Mouse (Mus musculus) limb, embryonic 15.5 days (tissue): ENCODE data around the gene Ryr2. TPM values are rescaled to one million over a fixed set of nuclear protein-coding genes. Genes with fewer than 3 reads are reported as not detected.

Experiments
- ATAC-seq: fragments of 200-750 bp; cut with Nextera tagmentation; 2 replicates; pipeline ENCODE4 v1.8.0; 2017; ENCODE audit warnings: low read depth, moderate TSS enrichment; ENCODE audit not compliant: insufficient number of reproducible peaks, low FRiP score, low TSS enrichment
- H3K27ac ChIP-seq: fragments of 300-500 bp; sonication (generic); 2 replicates; pipeline ENCODE4 v1.5.1; 2015; ENCODE audit warnings: moderate library complexity, mild to moderate bottlenecking, inconsistent platforms
- H3K27me3 ChIP-seq: fragments of 300-500 bp; sonication (generic); 2 replicates; pipeline ENCODE4 v1.6.1; 2015; ENCODE audit warnings: inconsistent platforms
- H3K36me3 ChIP-seq: fragments of 300-500 bp; sonication (generic); 2 replicates; pipeline ENCODE4 v1.6.1; 2015; ENCODE audit warnings: inconsistent platforms
- H3K4me1 ChIP-seq: fragments of 300-500 bp; sonication (generic); 2 replicates; pipeline ENCODE4 v1.6.1; 2015; ENCODE audit warnings: inconsistent platforms
- H3K4me2 ChIP-seq: fragments of 300-500 bp; sonication (generic); 2 replicates; pipeline ENCODE4 v1.6.1; 2015; ENCODE audit warnings: mild to moderate bottlenecking, inconsistent platforms
- H3K4me3 ChIP-seq: fragments of 300-500 bp; sonication (generic); 2 replicates; pipeline ENCODE4 v1.5.1; 2015; ENCODE audit warnings: mild to moderate bottlenecking, inconsistent platforms
- H3K9ac ChIP-seq: fragments of 300-500 bp; sonication (generic); 2 replicates; pipeline ENCODE4 v1.6.1; 2015; ENCODE audit warnings: inconsistent platforms
- H3K9me3 ChIP-seq: fragments of 300-500 bp; sonication (generic); 2 replicates; pipeline ENCODE4 v1.6.1; 2016; ENCODE audit warnings: inconsistent platforms
- WGBS: fragments of 180-500 bp; shearing (Covaris S2); methylation state at CpG from one replicate; pipeline ENCODE4 v1.1.7; 2015; 5-methylcytosine and 5-hydroxymethylcytosine counted together
- polyA plus RNA-seq: library from polyadenylated mRNA; unstranded; fragments of >200 nt; fragmentation: Nextera tagmentation; extraction: Ambion mirVana; gene quantifications from 2 replicates; pipeline ENCODE4 v1.2.1, GENCODE M21; 2015

Ryr2 gene
- polyA plus RNA-seq, 1 experiment from 2014 or later, result 0.42 TPM

- Histone ChIP-seq H3K4me2 (no peak overlapping the region), H3K4me3 (no peak overlapping the region), H3K27ac (no peak overlapping the region), H3K27me3 (no peaks in the 10 kb centered on the region), H3K36me3 (no peaks in the 10 kb centered on the region), H3K9ac (no peak overlapping the region), H3K4me1 (no peaks in the 10 kb centered on the region), H3K9me3 (no peaks in the 10 kb centered on the region)
- WGBS, result 90% methylated on average over 11 of the region's 11 CpGs
- ATAC-seq, result no peak
Measured at GRCm38 (mm10) chr13:12092379-12093107, 14.2 kb downstream of the Ryr2 start.

- H3K27me3 ChIP-seq, result no peaks in the 10 kb centered on the region
- no peak overlapping the region for H3K27ac ChIP-seq
- H3K4me2 ChIP-seq, result no peak overlapping the region
- no peaks in the 10 kb centered on the region for H3K9me3 ChIP-seq
- no peaks in the 10 kb centered on the region for H3K36me3 ChIP-seq
- WGBS, result 81% methylated on average over 2 of the region's 2 CpGs
- H3K4me1 ChIP-seq, result no peaks in the 10 kb centered on the region
- no peak overlapping the region for H3K9ac ChIP-seq
- no peak for ATAC-seq
- H3K4me3 ChIP-seq, result no peak overlapping the region
Measured at GRCm38 (mm10) chr13:12084112-12084475, 22.7 kb downstream of the Ryr2 start.

DNA sequence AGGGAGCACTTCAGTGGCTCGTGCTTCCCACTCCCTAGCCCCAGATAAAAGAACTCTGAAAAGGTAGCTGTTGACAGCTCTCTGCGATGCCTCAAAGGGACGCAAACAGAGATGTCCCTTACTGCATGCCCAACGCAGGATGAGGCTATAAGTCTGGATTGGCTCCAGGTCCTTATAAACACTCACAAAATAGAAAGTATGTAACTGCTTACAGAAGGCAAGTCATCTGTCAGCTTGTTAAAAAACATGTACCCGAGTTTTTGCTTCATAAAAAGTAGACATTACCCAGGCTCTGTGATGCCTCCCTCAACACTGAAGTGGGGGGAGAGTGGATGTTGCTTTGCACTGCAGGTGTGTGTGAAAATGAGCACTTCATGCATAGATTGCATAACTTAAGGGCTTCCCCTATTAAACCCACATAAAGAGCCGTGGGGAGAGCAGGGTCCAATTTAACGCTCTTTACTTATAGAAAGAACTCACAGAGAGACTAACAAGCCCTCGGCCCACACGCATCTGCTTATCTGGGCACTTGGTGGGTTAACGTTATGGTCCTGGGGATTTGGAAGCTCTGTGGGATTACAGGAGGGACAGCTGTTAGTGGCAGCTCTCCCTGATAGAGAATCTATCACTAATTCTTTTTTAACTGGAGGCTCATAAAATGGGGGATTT is 23.2 kb downstream of the Ryr2 start:
- H3K9ac ChIP-seq, result no peak overlapping the region
- H3K27me3 ChIP-seq, result no peaks in the 10 kb centered on the region
- H3K9me3 ChIP-seq, result no peaks in the 10 kb centered on the region
- H3K36me3 ChIP-seq, result no peaks in the 10 kb centered on the region
- H3K4me2 ChIP-seq, result no peak overlapping the region
- H3K4me1 ChIP-seq, result no peaks in the 10 kb centered on the region
- 24% methylated on average over 10 of the region's 10 CpGs for WGBS
- H3K4me3 ChIP-seq, result no peak overlapping the region
- H3K27ac ChIP-seq, result no peak overlapping the region
- ATAC-seq, result no peak

- Histone ChIP-seq H3K4me1 (no peaks in the 10 kb centered on the region), H3K9me3 (no peaks in the 10 kb centered on the region), H3K9ac (no peak overlapping the region), H3K4me2 (no peak overlapping the region), H3K36me3 (no peaks in the 10 kb centered on the region), H3K27me3 (no peaks in the 10 kb centered on the region), H3K4me3 (no peak overlapping the region), H3K27ac (no peak overlapping the region)
- ATAC-seq, result no peak
- WGBS, result 75% methylated on average over 4 of the region's 4 CpGs
Measured at GRCm38 (mm10) chr13:12080590-12080989, 26.2 kb downstream of the Ryr2 start.

DNA sequence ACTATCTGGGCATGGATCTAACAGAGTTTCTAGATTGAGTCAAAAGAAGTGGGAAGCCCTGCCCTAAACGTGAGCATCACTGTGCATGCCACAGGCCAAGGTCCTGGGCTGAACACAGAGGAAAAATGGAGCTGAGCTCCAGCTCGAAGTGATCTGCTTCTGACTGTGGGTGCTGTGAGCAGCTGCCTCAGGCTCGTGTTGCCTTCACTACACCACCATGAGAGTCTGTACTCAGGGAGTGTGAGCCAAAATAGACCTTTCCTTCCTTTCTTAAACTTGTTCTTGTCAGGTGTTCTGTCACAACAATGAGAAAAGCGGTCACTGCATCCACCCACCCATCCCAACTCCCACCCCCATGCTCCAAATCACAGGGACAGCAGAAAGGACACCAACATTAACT is 27.2 kb downstream of the Ryr2 start:
- 73% methylated on average over 4 of the region's 4 CpGs for WGBS
- no peak for ATAC-seq
- H3K4me2 ChIP-seq, result no peak overlapping the region
- no peaks in the 10 kb centered on the region for H3K4me1 ChIP-seq
- H3K27me3 ChIP-seq, result no peaks in the 10 kb centered on the region
- no peak overlapping the region for H3K4me3 ChIP-seq
- H3K9me3 ChIP-seq, result no peaks in the 10 kb centered on the region
- H3K9ac ChIP-seq, result no peak overlapping the region
- no peaks in the 10 kb centered on the region for H3K36me3 ChIP-seq
- H3K27ac ChIP-seq, result no peak overlapping the region

GRCm38 (mm10) chr13:12074897-12075296 is 31.8 kb downstream of the Ryr2 start:
- H3K4me2 ChIP-seq, result no peak overlapping the region
- H3K9ac ChIP-seq, result no peak overlapping the region
- WGBS, result 84% methylated on average over 6 of the region's 6 CpGs
- H3K36me3 ChIP-seq, result no peaks in the 10 kb centered on the region
- peaks cover 8% of the 10 kb centered on the region; the same call in 1 of the 2 replicates for H3K4me1 ChIP-seq
- no peak overlapping the region for H3K4me3 ChIP-seq
- H3K27ac ChIP-seq, result no peak overlapping the region
- no peaks in the 10 kb centered on the region for H3K9me3 ChIP-seq
- no peaks in the 10 kb centered on the region for H3K27me3 ChIP-seq
- no peak for ATAC-seq

DNA sequence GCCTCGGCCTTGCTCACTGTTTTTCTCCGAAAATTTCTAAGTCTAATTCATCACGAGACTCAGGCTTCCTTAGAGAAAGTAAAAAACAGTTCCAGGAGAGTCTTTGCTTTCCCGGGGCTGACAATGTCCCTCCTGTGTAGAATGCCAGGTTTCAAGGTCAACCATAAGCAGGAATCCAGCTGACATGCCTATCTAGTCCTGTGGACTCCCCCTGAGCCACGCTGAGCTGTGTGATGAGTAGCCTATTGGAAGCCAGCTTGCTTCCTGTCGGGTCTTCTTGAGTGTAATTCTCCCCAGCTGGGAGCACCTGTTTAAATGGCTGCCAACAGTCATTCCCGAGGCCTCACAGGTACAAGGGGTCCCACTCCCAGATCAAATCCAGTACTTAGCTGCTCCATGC is 34.2 kb downstream of the Ryr2 start:
- no peaks in the 10 kb centered on the region for H3K27me3 ChIP-seq

GRCm38 (mm10) chr13:12072112-12072511 is 34.6 kb downstream of the Ryr2 start:
- ATAC-seq, result no peak
- Histone ChIP-seq H3K9me3 (no peaks in the 10 kb centered on the region), H3K9ac (no peak overlapping the region), H3K36me3 (no peaks in the 10 kb centered on the region), H3K4me3 (no peak overlapping the region), H3K4me1 (peaks cover 8% of the 10 kb centered on the region; the same call in 1 of the 2 replicates), H3K27me3 (no peaks in the 10 kb centered on the region), H3K27ac (no peak overlapping the region), H3K4me2 (no peak overlapping the region)
- WGBS, result 6% methylated on average over 3 of the region's 3 CpGs

More for the DNA sequence above, 34.2 kb downstream of the Ryr2 start:
- no peak overlapping the region for H3K4me2 ChIP-seq
- H3K9me3 ChIP-seq, result no peaks in the 10 kb centered on the region
- no peak overlapping the region for H3K4me3 ChIP-seq
- no peak for ATAC-seq
- H3K36me3 ChIP-seq, result no peaks in the 10 kb centered on the region
- H3K4me1 ChIP-seq, result peaks cover 8% of the 10 kb centered on the region; the same call in 1 of the 2 replicates
- 42% methylated on average over 7 of the region's 7 CpGs for WGBS
- H3K27ac ChIP-seq, result no peak overlapping the region
- H3K9ac ChIP-seq, result no peak overlapping the region

- H3K4me3 ChIP-seq, result no peak overlapping the region
- H3K9ac ChIP-seq, result no peak overlapping the region
- H3K36me3 ChIP-seq, result no peaks in the 10 kb centered on the region
- WGBS, result 75% methylated on average over 14 of the region's 14 CpGs
- no peak overlapping the region for H3K27ac ChIP-seq
- ATAC-seq, result no peak
- no peaks in the 10 kb centered on the region for H3K9me3 ChIP-seq
- no peaks in the 10 kb centered on the region for H3K27me3 ChIP-seq
- H3K4me1 ChIP-seq, result peaks cover 8% of the 10 kb centered on the region; the same call in 1 of the 2 replicates
- no peak overlapping the region for H3K4me2 ChIP-seq
Measured at GRCm38 (mm10) chr13:12070157-12071129, 36.3 kb downstream of the Ryr2 start.

GRCm38 (mm10) chr13:12064576-12064975 is 42.2 kb downstream of the Ryr2 start:
- H3K4me2 ChIP-seq, result no peak overlapping the region
- H3K27me3 ChIP-seq, result no peaks in the 10 kb centered on the region
- H3K4me1 ChIP-seq, result no peaks in the 10 kb centered on the region
- no peaks in the 10 kb centered on the region for H3K36me3 ChIP-seq
- WGBS, result 77% methylated on average over 4 of the region's 4 CpGs
- H3K9me3 ChIP-seq, result no peaks in the 10 kb centered on the region
- ATAC-seq, result no peak
- H3K9ac ChIP-seq, result no peak overlapping the region
- no peak overlapping the region for H3K27ac ChIP-seq
- no peak overlapping the region for H3K4me3 ChIP-seq

- no peak overlapping the region for H3K4me3 ChIP-seq
- H3K9me3 ChIP-seq, result no peaks in the 10 kb centered on the region
- 77% methylated on average over 4 of the region's 4 CpGs for WGBS
- H3K36me3 ChIP-seq, result no peaks in the 10 kb centered on the region
- ATAC-seq, result no peak
- H3K4me2 ChIP-seq, result no peak overlapping the region
- H3K9ac ChIP-seq, result no peak overlapping the region
- no peak overlapping the region for H3K27ac ChIP-seq
- no peaks in the 10 kb centered on the region for H3K4me1 ChIP-seq
- no peaks in the 10 kb centered on the region for H3K27me3 ChIP-seq
Measured at GRCm38 (mm10) chr13:12063561-12063960, 43.2 kb downstream of the Ryr2 start.

GRCm38 (mm10) chr13:12057357-12057771 is 49.4 kb downstream of the Ryr2 start:
- no peak overlapping the region for H3K4me3 ChIP-seq
- H3K36me3 ChIP-seq, result no peaks in the 10 kb centered on the region
- ATAC-seq, result no peak
- H3K4me1 ChIP-seq, result no peaks in the 10 kb centered on the region
- 39% methylated on average over 8 of the region's 8 CpGs for WGBS
- H3K9ac ChIP-seq, result no peak overlapping the region
- H3K4me2 ChIP-seq, result no peak overlapping the region
- no peaks in the 10 kb centered on the region for H3K27me3 ChIP-seq
- no peak overlapping the region for H3K27ac ChIP-seq
- H3K9me3 ChIP-seq, result no peaks in the 10 kb centered on the region
